Mouse (Mus musculus): ENCODE measurements at regions not wholly inside any gene's neighbourhood (a gene's known extent, or its start where the extent isn't known, plus 50 kb on each side); places are given as distances from the start of the nearest gene placed in this dataset.

- TF ChIP-seq POLR2AphosphoS2 (IDR thresholded peaks at IDR 0.05; ENCODE audit: insufficient read length, low read depth): no peak
- TF ChIP-seq POLR2A (IDR thresholded peaks at IDR 0.05; ENCODE audit: insufficient read length, low read depth): no peak
- no peak for TF ChIP-seq USF1 (IDR thresholded peaks at IDR 0.05; ENCODE audit: low read depth)
- TF ChIP-seq MYOG (IDR thresholded peaks at IDR 0.05; ENCODE audit: control insufficient read depth in 1 of 3, insufficient read depth in 1 of 3, insufficient read length in 2 of 3, low read depth in 2 of 3): no peak
- no peak for TF ChIP-seq MAX (IDR thresholded peaks at IDR 0.05; ENCODE audit: low read depth)
- TF ChIP-seq TCF12 (IDR thresholded peaks at IDR 0.05; ENCODE audit: insufficient read depth, poor library complexity, severe bottlenecking): no peak
- no peak for TF ChIP-seq MYOD1 (IDR thresholded peaks at IDR 0.05; ENCODE audit: control insufficient read depth in 1 of 3, insufficient read length in 2 of 3, low read depth in 2 of 3)
- TF ChIP-seq CEBPB (IDR thresholded peaks at IDR 0.05; ENCODE audit: insufficient read depth, poor library complexity, severe bottlenecking): no peak
These were observed 69.3 kb upstream of the Usp24 start for GRCm38 (mm10) chr4:106246695-106247094.

Measured in myocyte (in vitro differentiated cells).